Mouse (Mus musculus) cerebellum, postnatal 36 days (tissue): Measurements from ENCODE around the gene Mta3.
A peak's percentile ranks its signal among the peaks of the same experiment; 100 is the strongest.
"Not testable (repeated sequence)": the region's sequence is repeated elsewhere in the genome, so short reads cannot be mapped to it uniquely, and the experiment has no call there.

Source experiments
- DNase-seq, 2 experiments: peaks; one replicate each; pipeline ENCODE4 v3.0.0; 2021 to 2022; ENCODE audit warnings: mixed read lengths in 2 of 2

Mta3 gene

DNA sequence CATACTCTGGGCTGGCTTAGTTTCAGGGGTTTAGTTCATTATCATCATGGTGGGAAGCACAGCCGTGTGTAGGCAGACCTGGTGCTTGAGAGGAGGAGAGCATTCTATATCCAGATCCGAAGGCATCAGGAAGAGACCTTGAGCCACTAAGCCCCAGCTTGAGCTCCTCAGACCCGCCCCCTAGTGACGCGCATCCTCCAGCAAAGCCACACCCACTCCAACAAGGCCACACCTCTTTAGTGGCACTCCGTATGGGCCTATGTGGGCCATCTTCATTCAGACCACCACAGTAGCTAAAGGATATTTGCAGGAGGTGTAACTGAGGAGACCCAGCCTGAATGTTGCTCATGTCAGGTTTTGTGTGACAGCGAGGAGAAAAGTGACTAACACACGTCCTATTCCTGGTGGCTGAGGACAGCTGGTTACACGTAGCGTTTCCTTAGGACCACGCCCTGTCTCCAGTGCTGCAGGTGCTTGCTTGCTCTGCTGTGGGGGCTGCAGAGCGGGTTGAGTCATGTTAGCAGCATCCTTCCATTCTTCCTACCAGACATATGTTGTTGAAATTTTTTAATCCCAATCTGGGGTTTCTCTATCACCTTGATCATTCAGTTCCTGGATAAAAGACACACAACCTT lies 148.4 kb downstream of the Mta3 start:
- DNase-seq = no peak

- no peak for DNase-seq
These were observed 152.4 kb downstream of the Mta3 start for GRCm38 (mm10) chr17:83858413-83858812.

GRCm38 (mm10) chr17:83859639-83860038 lies 153.7 kb downstream of the Mta3 start:
- DNase-seq = no peak

DNA sequence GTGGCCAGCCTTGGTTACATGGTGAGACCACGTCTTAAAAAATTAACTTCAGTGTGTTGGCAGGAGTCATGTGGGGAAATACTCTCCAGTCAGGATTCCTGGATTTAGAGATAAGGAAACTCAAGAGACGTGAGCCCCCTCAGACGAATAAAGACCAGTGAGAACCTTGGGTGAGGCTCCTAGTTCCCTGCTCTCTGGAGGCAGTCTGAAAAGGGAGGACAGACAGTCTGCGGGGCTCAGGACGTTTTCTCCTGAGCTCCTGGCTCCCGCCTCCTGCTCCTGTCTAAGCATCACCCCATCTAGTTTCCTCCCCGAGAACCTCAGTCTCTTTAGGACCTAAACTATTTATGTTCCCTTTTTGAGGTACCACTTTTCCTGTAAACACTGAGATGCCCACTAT lies 154.3 kb downstream of the Mta3 start:
- no peak for DNase-seq

DNA sequence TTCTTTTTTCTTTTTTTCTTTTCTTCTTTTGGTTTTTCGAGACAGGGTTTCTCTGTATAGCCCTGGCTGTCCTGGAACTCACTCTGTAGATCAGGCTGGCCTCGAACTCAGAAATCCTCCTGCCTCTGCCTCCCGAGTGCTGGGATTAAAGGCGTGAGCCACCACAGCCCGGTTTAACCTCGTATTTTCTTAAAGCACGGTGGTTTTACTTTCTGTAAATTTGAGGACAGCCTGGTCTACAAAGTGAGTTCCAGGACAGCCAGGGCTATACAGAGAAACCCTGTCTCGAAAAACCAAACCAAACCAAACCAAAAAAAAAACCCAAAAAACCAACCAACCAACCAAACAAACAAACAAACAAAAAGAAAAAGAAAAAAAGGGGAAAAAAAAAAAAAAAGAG lies 155.0 kb downstream of the Mta3 start:
- not testable (repeated sequence) for DNase-seq

- DNase-seq = peak; percentile 98 to 100
These were observed 155.6 kb downstream of the Mta3 start for GRCm38 (mm10) chr17:83861444-83862133.

GRCm38 (mm10) chr17:83862134-83862881 lies 156.3 kb downstream of the Mta3 start:
- DNase-seq = peak in 1 of 2 experiments; percentile 64

DNA sequence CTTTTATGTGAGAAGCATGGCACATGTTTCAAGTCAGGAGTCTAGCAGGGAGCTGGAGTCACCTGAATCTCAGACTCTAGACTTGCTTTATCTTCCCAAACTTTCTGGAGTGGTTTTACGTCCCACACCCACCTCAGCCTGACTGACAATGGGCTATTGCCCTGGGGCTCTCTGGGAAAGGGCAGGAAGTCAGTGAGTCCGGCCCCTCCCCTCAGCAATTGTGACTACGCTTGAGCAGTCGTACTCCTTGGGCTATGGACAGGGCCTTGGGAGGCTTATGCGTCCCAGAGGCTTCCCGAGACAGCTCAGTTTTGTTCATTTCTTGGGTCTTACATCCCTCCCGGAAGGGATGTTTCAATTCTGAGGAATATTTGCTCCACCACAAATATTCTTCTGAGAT lies 159.4 kb downstream of the Mta3 start:
- DNase-seq = no peak

GRCm38 (mm10) chr17:83866582-83866981 lies 160.6 kb downstream of the Mta3 start:
- DNase-seq = peak; percentile 34 to 35

- DNase-seq = no peak
These were observed 164.4 kb downstream of the Mta3 start for GRCm38 (mm10) chr17:83870385-83870784.
